20 mouse cellular contexts compared by ENCODE assay signal in genomic region chr1:54187579-54187978, GRCm38 (mm10). TPM values are rescaled to one million over a fixed set of nuclear protein-coding genes. Genes with fewer than 3 reads are reported as not detected.
DNase-seq lines count a peak whose midpoint lies in the region; ATAC-seq and TF ChIP-seq lines count a peak whose summit lies in the region.
"Had no signal": no experiment of that assay in that cellular context is flagged by ENCODE, and none has a peak within 500 bp of the region (broad histone marks: within the 10 kb centered on the region; RNA-seq: fewer than 3 reads in every experiment).

No protein-coding gene starts in this region.

- TF ChIP-seq POLR2A in cerebellum, adult 2 months (IDR thresholded peaks at IDR 0.05; ENCODE audit: borderline replicate concordance, insufficient read depth, low read length) = no peak

- H3K4me2 ChIP-seq in liver, embryonic 11.5 days = no peak overlapping the region
- H3K4me2 ChIP-seq: forebrain, embryonic 15.5 days; hindbrain, embryonic 15.5 days; limb, embryonic 15.5 days; lung, embryonic 15.5 days; midbrain, embryonic 13.5 days had no signal

- ATAC-seq in liver, embryonic 11.5 days (replicated peaks; ENCODE audit: low FRiP score) = no peak
- ATAC-seq in megakaryocyte progenitor cell, adult 5-6 weeks (replicated peaks; ENCODE audit: poor library complexity) = no peak
- ATAC-seq: forebrain, embryonic 15.5 days; midbrain, embryonic 13.5 days; Patski had no signal

- no peaks in the 10 kb centered on the region for H3K9me3 ChIP-seq in liver, embryonic 11.5 days (ENCODE audit: control insufficient read depth, low read length)
- H3K9me3 ChIP-seq: forebrain, embryonic 15.5 days; hindbrain, embryonic 15.5 days; limb, embryonic 15.5 days; lung, embryonic 15.5 days; midbrain, embryonic 13.5 days had no signal

- 0 out of 2 replicates have a peak overlapping the region, but pooled peaks have one; percentile 30 for H3K27ac ChIP-seq in cerebellum, adult 2 months (ENCODE audit: insufficient read depth, low read length)
- H3K27ac ChIP-seq in liver, embryonic 11.5 days (ENCODE audit: low read depth, low read length) = no peak overlapping the region
- H3K27ac ChIP-seq: forebrain, embryonic 15.5 days; hindbrain, embryonic 15.5 days; limb, embryonic 15.5 days; lung, embryonic 15.5 days; midbrain, embryonic 13.5 days; stomach, postnatal 0 days had no signal

- peaks cover 10% of the 10 kb centered on the region for H3K4me1 ChIP-seq in cerebellum, adult 2 months (ENCODE audit: control insufficient read depth, insufficient read depth, low read length)
- H3K4me1 ChIP-seq in liver, embryonic 11.5 days (replicated peaks; ENCODE audit: control insufficient read depth, insufficient read depth, low read length) = no peaks in the 10 kb centered on the region
- H3K4me1 ChIP-seq: forebrain, embryonic 15.5 days; limb, embryonic 15.5 days; midbrain, embryonic 13.5 days had no signal

- no peak overlapping the region for H3K4me3 ChIP-seq in cerebellum, adult 2 months (replicated peaks; ENCODE audit: insufficient read depth, low read depth, low read length)
- H3K4me3 ChIP-seq in liver, embryonic 11.5 days (ENCODE audit: low read depth, low read length) = no peak overlapping the region
- H3K4me3 ChIP-seq: forebrain, embryonic 15.5 days; hindbrain, embryonic 15.5 days; limb, embryonic 15.5 days; lung, embryonic 15.5 days; midbrain, embryonic 13.5 days had no signal

- intact Hi-C loops in heart, postnatal 25 days (cut with DNase I) = loop anchor here (10.0 kb wide), 1 partner anchor 283 kb away; no protein-coding TSS in a partner anchor

- H3K36me3 ChIP-seq in liver, embryonic 11.5 days (ENCODE audit: control insufficient read depth, insufficient read depth, low read length) = no peaks in the 10 kb centered on the region
- H3K36me3 ChIP-seq: forebrain, embryonic 15.5 days; hindbrain, embryonic 15.5 days; limb, embryonic 15.5 days; lung, embryonic 15.5 days; midbrain, embryonic 13.5 days had no signal

- H3K27me3 ChIP-seq in cerebellum, adult 2 months (ENCODE audit: control insufficient read depth, insufficient read depth, low read length) = no peaks in the 10 kb centered on the region
- peaks cover 5% of the 10 kb centered on the region; the same call in 1 of the 2 replicates for H3K27me3 ChIP-seq in liver, embryonic 11.5 days (replicated peaks; ENCODE audit: control insufficient read depth, insufficient read depth, low read length)
- H3K27me3 ChIP-seq: forebrain, embryonic 15.5 days; hindbrain, embryonic 15.5 days; limb, embryonic 15.5 days; lung, embryonic 15.5 days had no signal

- DNase-seq in cerebellum, adult 2 months = peak in 1 of 2 experiments; percentile 66
- no peak for DNase-seq in cerebellum, adult 11-12 months
- peak; percentile 17 for DNase-seq in heart, adult 8-10 months (ENCODE audit: low spot score)
- no peak for DNase-seq in heart, postnatal 25 days (ENCODE audit: low spot score)
- DNase-seq in lung, postnatal 36 days = peak; percentile 0
- DNase-seq in lung, adult 18-20 months = no peak
- DNase-seq in liver, embryonic 11.5 days (ENCODE audit: low spot score) = no peak
- DNase-seq: cerebellum, adult 9-11 months; kidney, adult 11 months; kidney, postnatal 10 days; right cerebral cortex, adult 18-20 months; thymus, postnatal 36 days had no signal

- TF ChIP-seq CTCF in cerebellum, adult 2 months (IDR thresholded peaks at IDR 0.05; ENCODE audit: borderline replicate concordance, insufficient read depth, low read depth, low read length) = no peak

- no peak overlapping the region for H3K9ac ChIP-seq in liver, embryonic 11.5 days (ENCODE audit: low read depth, low read length)
- H3K9ac ChIP-seq: forebrain, embryonic 15.5 days; hindbrain, embryonic 15.5 days; limb, embryonic 15.5 days; lung, embryonic 15.5 days; midbrain, embryonic 13.5 days had no signal

- 5% methylated on average over 4 of the region's 4 CpGs for WGBS in cerebellum, adult 2 months
- WGBS in liver, embryonic 11.5 days = 62% methylated on average over 4 of the region's 4 CpGs

RNA-seq across cellular contexts. Expression of gene Hecw2, which starts 7.4 kb away (rescaled TPM):
- 9.0 and 9.3 TPM in 2 replicates for polyA plus RNA-seq in cerebellum, adult 2 months (2012; rRNA removed)
- total RNA-seq in heart, adult 8-10 months (2022) = 10 to 100 TPM; 10.3 to 12.5 (median 11.9) TPM
- total RNA-seq in heart, postnatal 25 days (2021) = 10 to 100 TPM in 1 of 2 experiments, 1 to 10 TPM in 1; 8.7 to 11.7 TPM
- polyA plus RNA-seq in liver, embryonic 11.5 days (2014; fragmentation: Nextera tagmentation; extraction: Ambion mirVana) = 1.8 TPM in 2 replicates
- total RNA-seq in megakaryocyte progenitor cell, adult 5-6 weeks (2015) = 0.05 TPM in 1 of 2 replicates, not detected in the other
- total RNA-seq in megakaryocyte progenitor cell, adult 5-6 weeks (2017) = not detected in 2 replicates

Comparison
In these comparisons a context has a peak if more than half of its experiments do, and no peak if none do; other contexts are left out.
1. DNase-seq: peak in heart, adult 8-10 months (single experiment) and lung, postnatal 36 days (single experiment); none in cerebellum, adult 11-12 months (single experiment), heart, postnatal 25 days (single experiment), lung, adult 18-20 months (0 of 2) and liver, embryonic 11.5 days (single experiment).
2. RNA of gene Hecw2, which starts 7.4 kb away (total RNA-seq): 10.3 to 12.5 TPM in heart, adult 8-10 months and 8.7 to 11.7 TPM in heart, postnatal 25 days; 0.05 TPM in megakaryocyte progenitor cell, adult 5-6 weeks; every median in the first group is over 4 times any median in the second.